Mouse (Mus musculus): ENCODE measurements at regions not wholly inside any gene's neighbourhood (a gene's known extent, or its start where the extent isn't known, plus 50 kb on each side); places are given as distances from the start of the nearest gene placed in this dataset.

- no peak for DNase-seq
Measured at GRCm38 (mm10) chr13:16498052-16498451, 486.4 kb downstream of the Inhba start.

- no peak for DNase-seq
Measured at GRCm38 (mm10) chr13:16512876-16513275, 501.2 kb downstream of the Inhba start.

- no peak for DNase-seq
Measured at GRCm38 (mm10) chr13:16515195-16515594, 503.5 kb downstream of the Inhba start.

DNA sequence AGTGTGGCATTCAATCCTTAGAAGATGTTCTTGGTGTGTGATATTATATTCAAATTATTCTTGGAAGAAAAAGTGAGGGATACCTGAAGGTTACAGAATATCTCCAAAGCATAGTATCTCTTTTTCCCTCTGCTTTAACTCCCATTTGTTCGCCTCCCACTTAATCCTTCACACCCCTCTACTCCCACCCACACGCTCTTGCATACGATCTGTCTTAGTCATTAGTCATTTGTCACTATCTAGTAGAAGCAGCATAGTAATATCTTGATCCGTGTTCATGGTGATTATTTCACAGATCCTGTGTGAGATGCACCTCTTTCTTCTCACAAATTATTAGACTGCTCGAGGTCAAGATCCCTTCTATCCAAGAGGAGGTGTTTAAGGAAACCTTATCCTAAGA, 517.4 kb downstream of the Inhba start:
- no peak for DNase-seq

- no peak for DNase-seq
Measured at GRCm38 (mm10) chr13:16543771-16544170, 532.1 kb downstream of the Inhba start.

- no peak for DNase-seq
Measured at GRCm38 (mm10) chr13:16550060-16550459, 538.4 kb downstream of the Inhba start.

DNA sequence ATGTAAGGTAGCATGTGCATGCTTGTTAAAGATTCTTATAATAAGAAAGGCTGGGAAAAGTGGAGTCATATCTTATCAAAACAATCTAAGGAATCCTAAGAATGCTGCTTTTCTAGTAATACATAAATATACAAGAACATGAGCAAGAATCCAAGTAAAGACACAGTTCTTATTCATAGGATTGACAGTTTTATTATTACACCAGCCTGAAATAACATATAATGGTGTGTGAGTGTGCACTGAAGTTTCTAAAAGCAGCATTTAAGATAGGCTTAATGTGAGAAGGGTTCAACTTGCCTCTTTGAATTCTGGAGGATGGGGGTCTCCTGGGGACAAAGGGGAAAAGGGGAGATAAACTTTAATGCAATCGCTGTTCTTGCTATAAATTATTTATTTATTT, 553.3 kb downstream of the Inhba start:
- DNase-seq: no peak

DNA sequence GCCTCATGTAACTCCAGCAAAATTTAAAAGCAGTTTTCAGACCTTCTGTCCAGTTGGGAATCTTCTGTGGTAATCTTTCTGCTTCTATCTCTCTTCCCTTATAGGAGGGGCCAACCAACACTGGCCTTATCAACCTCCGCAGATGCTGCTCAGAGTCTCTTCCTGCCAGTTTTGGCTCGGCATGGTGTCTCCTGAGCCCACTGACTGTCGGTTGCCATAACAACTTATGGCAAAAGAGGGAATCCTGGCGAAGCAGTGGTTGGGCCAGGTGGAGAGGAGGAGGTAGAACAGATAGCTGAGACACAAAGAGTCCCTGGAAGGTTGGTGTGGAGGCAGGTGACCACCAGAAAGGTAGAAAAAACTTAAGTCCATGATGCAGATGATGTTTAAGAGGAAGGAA, 562.4 kb downstream of the Inhba start:
- no peak for DNase-seq

GRCm38 (mm10) chr13:16586286-16586685, 574.6 kb downstream of the Inhba start:
- no peak for DNase-seq

- DNase-seq: no peak
Measured at GRCm38 (mm10) chr13:16619755-16620154, 608.1 kb downstream of the Inhba start.

DNA sequence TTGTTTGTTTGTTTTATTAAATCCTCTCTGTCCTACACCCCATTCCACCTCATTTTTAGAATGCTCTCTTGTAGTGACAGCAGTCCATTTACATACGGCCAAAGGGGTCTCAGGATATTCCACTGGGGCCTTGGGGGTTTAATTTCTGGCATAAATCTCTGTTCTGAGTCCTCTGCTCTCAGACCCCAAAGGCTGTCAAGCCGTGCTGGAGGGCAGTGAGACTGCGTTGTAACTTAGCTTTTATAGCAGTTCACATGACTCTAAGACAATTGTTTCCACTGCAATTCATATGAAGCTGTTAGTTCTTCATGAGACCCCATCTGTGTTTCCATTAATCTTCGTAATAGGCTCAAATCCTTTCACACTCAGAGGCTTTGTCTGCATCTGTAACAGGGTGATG, 614.9 kb downstream of the Inhba start:
- no peak for DNase-seq

DNA sequence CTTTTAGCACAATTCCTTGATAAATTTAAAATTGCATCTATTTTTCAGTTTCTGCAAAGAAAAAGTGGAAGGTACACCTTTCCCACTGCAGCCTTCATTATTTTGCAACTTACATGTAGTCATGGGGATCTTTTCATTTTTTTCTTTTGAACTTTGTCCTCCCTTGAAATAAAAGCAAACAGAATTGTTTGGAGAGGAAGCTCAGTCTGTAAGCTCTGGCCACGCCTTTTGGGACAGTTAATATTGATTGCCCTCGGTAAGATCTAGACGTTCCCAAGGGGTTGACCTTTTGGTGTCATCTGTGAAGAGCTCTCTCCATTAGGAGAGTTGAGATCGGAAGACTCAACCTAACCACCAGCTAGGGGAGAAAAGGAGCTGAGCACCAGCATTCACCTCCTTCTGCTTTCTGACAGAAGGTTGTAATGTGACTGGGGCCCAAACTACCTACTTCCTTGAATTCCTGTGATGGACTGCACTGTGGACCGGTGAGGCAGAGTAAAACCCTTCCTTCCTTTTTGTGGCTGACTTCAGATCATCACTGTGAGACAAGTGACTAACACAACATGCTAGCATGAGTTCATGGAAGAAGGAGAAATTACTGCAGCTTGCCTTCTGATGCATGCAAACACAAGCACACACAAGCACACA, 621.9 kb downstream of the Inhba start:
- no peak for DNase-seq

DNA sequence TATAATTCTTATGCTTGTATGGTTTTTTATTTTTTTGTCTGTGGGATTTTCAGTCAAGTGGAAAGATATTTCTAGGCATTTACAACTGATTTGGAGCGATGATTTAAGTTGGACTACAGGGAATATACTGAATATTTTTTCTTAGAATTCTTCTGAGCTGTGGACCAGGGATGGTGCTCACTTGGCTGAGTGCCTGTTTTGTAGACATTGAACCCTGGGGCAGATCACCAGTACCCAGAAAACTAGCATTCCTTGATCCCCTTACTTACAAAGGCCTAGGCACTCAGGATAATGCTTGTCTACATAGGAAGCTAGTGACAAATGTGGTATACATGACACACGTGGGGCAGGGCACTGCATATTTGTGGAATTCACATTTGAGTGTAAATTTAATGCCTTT, 624.6 kb downstream of the Inhba start:
- no peak for DNase-seq

DNA sequence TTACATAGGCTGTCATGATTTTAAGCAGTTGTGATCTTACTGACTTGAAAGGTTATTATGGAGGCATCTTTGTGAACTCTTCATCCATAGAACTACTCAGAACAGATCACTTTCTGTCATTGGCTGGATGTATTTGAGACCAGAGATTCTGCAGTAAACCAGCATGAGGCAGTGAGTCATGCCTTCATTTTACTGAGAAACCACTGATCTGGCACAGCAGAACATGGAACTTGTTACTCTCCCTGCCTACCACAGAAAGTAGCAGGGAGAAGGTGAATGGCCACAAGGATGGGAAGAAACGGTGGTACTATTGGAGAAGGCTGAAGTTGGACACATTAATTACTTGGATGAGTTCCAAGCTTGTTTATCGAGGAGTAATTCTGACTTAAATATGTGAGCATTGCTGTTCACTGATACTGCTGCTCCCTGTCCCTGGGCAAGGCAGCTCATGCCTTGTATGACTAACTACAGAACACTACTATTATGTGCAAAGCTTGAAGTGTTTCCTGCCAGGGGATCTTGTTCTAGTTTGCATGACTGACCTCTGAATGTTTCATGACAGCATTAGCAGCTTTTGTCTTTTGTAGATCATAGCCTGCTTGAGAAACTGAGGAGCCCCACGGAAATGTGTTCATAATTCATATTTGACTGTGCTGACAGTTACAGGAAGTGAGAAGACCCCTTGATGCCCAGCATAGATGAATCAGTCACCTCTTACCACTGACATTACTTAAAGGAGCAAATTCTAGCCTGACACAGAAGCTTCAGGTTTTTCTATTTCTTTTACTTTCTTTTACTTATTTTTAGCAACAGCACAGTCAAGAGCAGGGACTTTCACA, 630.2 kb downstream of the Inhba start:
- no peak for DNase-seq

DNA sequence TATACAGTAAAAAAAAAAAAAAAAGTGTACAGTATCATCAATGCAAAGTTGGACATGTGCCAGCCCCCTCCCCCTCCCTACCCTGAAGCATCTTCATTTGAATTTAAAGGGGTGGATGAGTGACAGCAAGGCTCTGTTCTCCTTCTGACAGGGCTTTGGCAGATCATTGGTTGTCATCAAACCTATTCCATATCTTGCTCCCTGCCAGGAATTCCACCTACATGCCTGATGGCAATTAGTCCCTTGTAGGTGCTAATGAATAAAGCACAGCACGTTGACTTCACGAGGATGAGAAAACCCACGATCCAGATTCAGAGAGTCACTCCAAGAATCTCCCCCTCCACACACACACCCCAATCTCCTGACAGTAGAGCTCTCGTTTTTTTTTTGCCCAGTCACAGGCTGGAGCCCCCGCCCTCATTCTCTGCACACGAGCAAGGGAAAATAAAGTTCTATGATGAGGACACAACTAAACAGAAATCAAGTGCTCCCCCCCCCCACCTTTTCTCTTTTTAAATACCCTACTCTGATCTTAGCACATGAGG, 630.9 kb downstream of the Inhba start:
- DNase-seq: no peak

GRCm38 (mm10) chr13:16645311-16645710, 633.7 kb downstream of the Inhba start:
- no peak for DNase-seq

GRCm38 (mm10) chr13:16646056-16646455, 634.4 kb downstream of the Inhba start:
- DNase-seq: no peak

GRCm38 (mm10) chr13:16646649-16647048, 635.0 kb downstream of the Inhba start:
- no peak for DNase-seq

GRCm38 (mm10) chr13:16656110-16656509, 644.5 kb downstream of the Inhba start:
- DNase-seq: no peak

GRCm38 (mm10) chr13:16659894-16660293, 648.2 kb downstream of the Inhba start:
- no peak for DNase-seq

GRCm38 (mm10) chr13:16668652-16669051, 657.0 kb downstream of the Inhba start:
- no peak for DNase-seq

DNA sequence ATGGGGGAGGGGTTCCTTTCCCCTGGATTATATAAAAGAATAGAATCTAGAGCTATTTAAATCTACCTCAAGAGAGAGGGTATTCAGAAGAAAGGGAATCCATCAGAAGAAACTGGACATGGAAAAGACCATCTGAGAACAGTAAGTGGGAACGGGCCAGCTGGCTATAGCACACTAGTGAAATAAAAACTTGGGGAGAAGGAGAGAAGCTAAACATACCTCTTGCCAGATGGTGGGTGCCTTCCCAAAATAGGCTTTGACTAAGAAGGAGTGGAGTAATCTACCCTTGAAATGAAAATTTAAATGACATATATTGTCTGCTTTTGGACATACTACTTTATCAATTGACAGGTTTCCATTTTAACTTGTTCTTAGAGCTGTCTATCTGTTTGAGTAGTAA, 657.6 kb downstream of the Inhba start:
- no peak for DNase-seq

GRCm38 (mm10) chr13:16670047-16670733, 658.5 kb downstream of the Inhba start:
- no peak for DNase-seq

DNA sequence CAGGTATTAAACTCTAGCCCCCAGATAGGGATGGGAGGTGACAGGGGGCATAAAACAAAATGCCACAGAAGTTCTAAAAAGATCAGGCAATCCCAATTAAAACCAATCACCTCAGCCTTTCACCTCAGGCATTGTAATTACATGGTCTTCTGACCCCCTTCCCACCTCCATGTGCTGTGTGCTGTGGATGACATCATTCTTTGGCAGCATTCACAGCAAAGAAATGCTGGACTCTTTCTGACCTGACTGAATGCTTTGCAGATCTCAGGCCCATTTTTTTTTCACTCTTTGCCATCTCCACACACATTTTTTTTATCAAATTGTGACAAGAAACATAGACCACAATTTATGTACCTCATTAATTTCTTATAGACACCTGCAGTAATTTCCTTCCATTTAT, 659.1 kb downstream of the Inhba start:
- no peak for DNase-seq

All from kidney, adult 18-20 months (tissue).